Mouse (Mus musculus): Measurements from ENCODE around the gene Tubgcp4.

DNA sequence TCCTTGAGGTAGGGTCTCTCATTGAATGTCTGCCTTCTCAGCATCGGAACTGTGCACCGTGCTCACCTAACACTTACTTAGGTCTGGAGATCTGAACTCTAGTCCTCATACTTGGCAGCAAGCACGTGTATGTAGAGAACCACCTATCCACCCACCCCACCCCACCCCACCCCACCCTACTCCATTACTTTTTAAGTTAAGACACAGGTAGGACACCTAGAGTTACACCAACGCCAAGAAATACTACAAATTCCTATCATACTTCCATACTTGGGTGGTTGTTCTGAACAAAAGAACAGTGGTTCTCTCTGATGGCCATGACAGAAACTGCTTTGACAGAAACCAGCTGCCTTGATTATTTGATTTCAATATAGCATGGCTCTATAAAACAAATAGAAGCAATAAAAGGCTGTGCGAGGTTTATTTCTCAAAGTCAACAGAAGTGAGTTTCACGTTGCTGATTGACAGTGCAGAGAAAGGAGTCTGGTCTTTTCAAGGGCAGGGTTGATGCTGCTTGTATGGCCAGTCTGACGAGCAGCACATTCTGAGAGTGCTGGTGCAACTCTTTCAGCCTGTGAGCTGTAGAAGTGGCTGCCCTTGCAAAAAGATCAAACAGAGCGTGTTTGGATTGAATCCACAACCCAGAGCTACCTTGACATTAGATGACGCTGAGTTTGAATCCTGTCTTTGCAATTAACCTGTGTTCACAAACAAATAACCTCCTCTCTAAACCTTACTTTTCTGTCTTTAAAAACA lies 41.4 kb upstream of the Tubgcp4 start:
- no peak for TF ChIP-seq CTCF (IDR thresholded peaks at IDR 0.05; ENCODE audit: low read depth)
- no peak for TF ChIP-seq EP300 (IDR thresholded peaks at IDR 0.05; ENCODE audit: low read depth)
